Mouse (Mus musculus): ENCODE data around the gene Ccdc138. TPM values are rescaled to one million over a fixed set of nuclear protein-coding genes. Genes with fewer than 3 reads are reported as not detected.

Ccdc138 gene
- polyA plus RNA-seq, 1 experiment from 2014 or later: 2.4 TPM

- no peak for ATAC-seq (ENCODE audit: insufficient read depth)
- Histone ChIP-seq H3K36me3 (replicated peaks) (no peaks in the 10 kb centered on the region), H3K9ac (no peak overlapping the region), H3K9me3 (replicated peaks) (no peaks in the 10 kb centered on the region), H3K4me3 (replicated peaks) (no peak overlapping the region), H3K27me3 (no peaks in the 10 kb centered on the region), H3K4me2 (no peak overlapping the region), H3K4me1 (replicated peaks) (no peaks in the 10 kb centered on the region), H3K27ac (replicated peaks) (no peak overlapping the region)
- 65% methylated on average over 5 of the region's 5 CpGs for WGBS (ENCODE audit: insufficient replicate concordance)
Measured at GRCm38 (mm10) chr10:58616565-58616964, 118.8 kb downstream of the Ccdc138 start.

GRCm38 (mm10) chr10:58618501-58619216 is 120.9 kb downstream of the Ccdc138 start:
- no peaks in the 10 kb centered on the region for H3K4me1 ChIP-seq (replicated peaks)
- H3K27ac ChIP-seq (replicated peaks): no peak overlapping the region
- H3K4me2 ChIP-seq: no peak overlapping the region
- no peak overlapping the region for H3K4me3 ChIP-seq (replicated peaks)
- no peaks in the 10 kb centered on the region for H3K9me3 ChIP-seq (replicated peaks)
- H3K27me3 ChIP-seq: no peaks in the 10 kb centered on the region
- no peak overlapping the region for H3K9ac ChIP-seq
- WGBS (ENCODE audit: insufficient replicate concordance): 73% methylated on average over 17 of the region's 17 CpGs
- no peak for ATAC-seq (ENCODE audit: insufficient read depth)
- no peaks in the 10 kb centered on the region for H3K36me3 ChIP-seq (replicated peaks)

GRCm38 (mm10) chr10:58619266-58619665 is 121.5 kb downstream of the Ccdc138 start:
- Histone ChIP-seq H3K4me1 (replicated peaks) (no peaks in the 10 kb centered on the region), H3K9ac (no peak overlapping the region), H3K4me2 (no peak overlapping the region), H3K9me3 (replicated peaks) (no peaks in the 10 kb centered on the region), H3K27me3 (no peaks in the 10 kb centered on the region), H3K27ac (replicated peaks) (no peak overlapping the region), H3K4me3 (replicated peaks) (no peak overlapping the region), H3K36me3 (replicated peaks) (no peaks in the 10 kb centered on the region)
- ATAC-seq (ENCODE audit: insufficient read depth): no peak
- WGBS (ENCODE audit: insufficient replicate concordance): 71% methylated on average over 4 of the region's 4 CpGs

- H3K9ac ChIP-seq: no peak overlapping the region
- H3K4me3 ChIP-seq (replicated peaks): no peak overlapping the region
- H3K36me3 ChIP-seq (replicated peaks): no peaks in the 10 kb centered on the region
- ATAC-seq (ENCODE audit: insufficient read depth): no peak
- H3K27me3 ChIP-seq: no peaks in the 10 kb centered on the region
- no peaks in the 10 kb centered on the region for H3K9me3 ChIP-seq (replicated peaks)
- no peak overlapping the region for H3K4me2 ChIP-seq
- 16% methylated on average over 12 of the region's 12 CpGs for WGBS (ENCODE audit: insufficient replicate concordance)
- no peaks in the 10 kb centered on the region for H3K4me1 ChIP-seq (replicated peaks)
- H3K27ac ChIP-seq (replicated peaks): no peak overlapping the region
Measured at GRCm38 (mm10) chr10:58624848-58625711, 127.3 kb downstream of the Ccdc138 start.

Other genes starting within 250 kb of the Ccdc138 start
- 15.3 and 18.8 TPM in 2 replicates for gene Gcc2, start 242.5 kb upstream of the Ccdc138 start, polyA plus RNA-seq (2015; fragmentation: Nextera tagmentation; extraction: Ambion mirVana)
- gene Lims1, start 174.5 kb upstream of the Ccdc138 start, polyA plus RNA-seq (2015; fragmentation: Nextera tagmentation; extraction: Ambion mirVana): 83.1 and 85.4 TPM in 2 replicates
- 18.9 and 19.2 TPM in 2 replicates for gene Ranbp2, start 51.0 kb upstream of the Ccdc138 start, polyA plus RNA-seq (2015; fragmentation: Nextera tagmentation; extraction: Ambion mirVana)
- gene Edar, start 177.7 kb downstream of the Ccdc138 start, polyA plus RNA-seq (2015; fragmentation: Nextera tagmentation; extraction: Ambion mirVana): not detected in 2 replicates
- gene Gm17542, start 220.3 kb downstream of the Ccdc138 start, polyA plus RNA-seq (2015; fragmentation: Nextera tagmentation; extraction: Ambion mirVana): not detected in 2 replicates